Mouse (Mus musculus): Measurements from ENCODE around the gene Ceacam11.
"Not testable (repeated sequence)": the region's sequence is repeated elsewhere in the genome, so short reads cannot be mapped to it uniquely, and the experiment has no call there.

DNA sequence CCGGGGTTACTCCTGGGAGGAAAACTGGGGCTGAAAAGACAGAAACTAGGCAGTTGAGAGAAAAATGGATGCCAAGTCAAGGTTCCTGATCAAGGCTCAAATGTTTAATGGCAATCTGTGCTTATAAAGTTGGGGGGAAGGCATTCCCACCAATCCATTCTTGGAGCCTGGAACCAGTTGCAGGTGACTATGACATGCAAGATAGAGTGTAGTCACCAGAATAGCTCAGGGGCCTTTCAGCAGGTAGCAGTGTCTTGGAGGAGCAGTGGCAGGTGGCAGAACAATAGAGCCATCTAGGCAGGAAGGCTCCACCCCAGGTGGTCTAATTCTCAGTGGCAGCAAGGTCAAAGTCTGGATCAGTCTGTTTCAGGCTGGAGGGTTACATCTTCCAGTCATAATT is 29.2 kb downstream of the Ceacam11 start:
- TF ChIP-seq CTCF (IDR thresholded peaks at IDR 0.05; ENCODE audit: low read depth, low read length); TAL1 (conservative IDR thresholded peaks at IDR 0.05; ENCODE audit: low read depth, low read length); GATA1 (IDR thresholded peaks at IDR 0.05; ENCODE audit: borderline replicate concordance, low read length): not testable (repeated sequence)
